Comparison of ENCODE assay signal across 8 mouse cellular contexts in genomic region chr16:20301770-20302649, GRCm38 (mm10). TPM values are rescaled to one million over a fixed set of nuclear protein-coding genes. Genes with fewer than 3 reads are reported as not detected.
A peak's percentile ranks its signal among the peaks of the same experiment; 100 is the strongest.
DNase-seq lines count a peak whose midpoint lies in the region; ATAC-seq lines count a peak whose summit lies in the region.

Gene Parl (minus strand): TSS chr16:20302387.

- DNase-seq in Muller cell, postnatal 12 days (ENCODE audit: inconsistent ontology term) = peak; percentile 86
- peak; percentile 73 for DNase-seq in cerebellum, adult 9-11 months
- DNase-seq in frontal cortex, adult 2 months (ENCODE audit: extremely low spot score in 1 of 2, low spot score in 1 of 2) = peak; percentile 11 to 85
- DNase-seq in hindbrain, embryonic 11.5 days (ENCODE audit: low spot score) = peak; percentile 93
- peak; percentile 82 to 88 for DNase-seq in layer of hippocampus, postnatal 10 days (ENCODE audit: low spot score in 2 of 2)
- peak; percentile 91 for DNase-seq in lung, postnatal 14 days
- peak; percentile 91 for DNase-seq in retina, adult 2 months (ENCODE audit: low read depth, low spot score)
- DNase-seq in thymus, postnatal 36 days = peak; percentile 80 to 81

- no peaks in the 10 kb centered on the region for H3K4me1 ChIP-seq in hindbrain, embryonic 11.5 days (replicated peaks; ENCODE audit: control insufficient read depth, insufficient read depth, low read length)

- H3K4me2 ChIP-seq in hindbrain, embryonic 11.5 days (replicated peaks; ENCODE audit: low read depth, low read length) = peak within 1 kb of the TSS; percentile 77

- 0 out of 2 replicates have a peak within 1 kb of the TSS, but pooled peaks have one; percentile 30 for H3K27ac ChIP-seq in hindbrain, embryonic 11.5 days (ENCODE audit: low read depth, low read length)

- ATAC-seq in hindbrain, embryonic 11.5 days (ENCODE audit: low FRiP score) = peak; percentile 94

- WGBS in hindbrain, embryonic 11.5 days = under 1% methylated on average over 52 of the region's 52 CpGs

- H3K27me3 ChIP-seq in hindbrain, embryonic 11.5 days (ENCODE audit: control insufficient read depth, insufficient read depth, low read length) = no peaks in the 10 kb centered on the region

- H3K4me3 ChIP-seq in hindbrain, embryonic 11.5 days (ENCODE audit: low read depth, low read length) = peak within 1 kb of the TSS; percentile 67

- H3K36me3 ChIP-seq in hindbrain, embryonic 11.5 days (ENCODE audit: control insufficient read depth, insufficient read depth, low read length) = no peaks in the 10 kb centered on the region

- H3K9me3 ChIP-seq in hindbrain, embryonic 11.5 days (ENCODE audit: control insufficient read depth, low read length) = no peaks in the 10 kb centered on the region

- H3K9ac ChIP-seq in hindbrain, embryonic 11.5 days (ENCODE audit: low read depth, low read length) = peak within 1 kb of the TSS; percentile 87

RNA-seq across cellular contexts. Expression of gene Parl, which starts in this region (rescaled TPM):
- polyA plus RNA-seq in frontal cortex, adult 2 months (2012; rRNA removed) = 57.7 and 60.0 TPM in 2 replicates
- polyA plus RNA-seq in hindbrain, embryonic 11.5 days (2014; fragmentation: Nextera tagmentation; extraction: Ambion mirVana) = 103 and 105 TPM in 2 replicates
- 10 to 100 TPM; 66.1 to 71.4 TPM for total RNA-seq in layer of hippocampus, postnatal 10 days (2021)

Comparison
In these comparisons a context has a peak if more than half of its experiments do, and no peak if none do; other contexts are left out.
1. Peak in every context shown above with its lines: DNase-seq, ATAC-seq, H3K4me3 ChIP-seq and H3K27ac ChIP-seq.